Mouse (Mus musculus): ENCODE measurements around the gene Il10. TPM values are rescaled to one million over a fixed set of nuclear protein-coding genes. Genes with fewer than 3 reads are reported as not detected.

The Il10 gene
- polyA plus RNA-seq (2015; fragmentation: Nextera tagmentation; extraction: Ambion mirVana): not detected in 2 replicates

DNA sequence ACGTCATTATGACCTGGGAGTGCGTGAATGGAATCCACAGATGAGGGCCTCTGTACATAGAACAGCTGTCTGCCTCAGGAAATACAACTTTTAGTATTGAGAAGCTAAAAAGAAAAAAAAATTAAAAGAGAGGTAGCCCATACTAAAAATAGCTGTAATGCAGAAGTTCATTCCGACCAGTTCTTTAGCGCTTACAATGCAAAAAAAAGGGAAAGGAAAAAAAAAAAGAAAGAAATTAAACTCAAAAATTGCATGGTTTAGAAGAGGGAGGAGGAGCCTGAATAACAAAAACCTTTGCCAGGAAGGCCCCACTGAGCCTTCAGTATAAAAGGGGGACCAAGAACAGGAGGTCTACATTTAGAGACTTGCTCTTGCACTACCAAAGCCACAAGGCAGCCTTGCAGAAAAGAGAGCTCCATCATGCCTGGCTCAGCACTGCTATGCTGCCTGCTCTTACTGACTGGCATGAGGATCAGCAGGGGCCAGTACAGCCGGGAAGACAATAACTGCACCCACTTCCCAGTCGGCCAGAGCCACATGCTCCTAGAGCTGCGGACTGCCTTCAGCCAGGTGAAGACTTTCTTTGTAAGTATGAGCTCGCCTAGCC, at the start of gene Il10:
Gene Il10 (plus strand): TSS at position 354 of the 607 bp plus-strand sequence.

Other genes starting within 250 kb of the Il10 start
- not detected in 2 replicates for gene Fcamr, start 218.9 kb upstream of the Il10 start, polyA plus RNA-seq (2015; fragmentation: Nextera tagmentation; extraction: Ambion mirVana)
- gene Pigr, start 193.2 kb upstream of the Il10 start, polyA plus RNA-seq (2015; fragmentation: Nextera tagmentation; extraction: Ambion mirVana): 0.04 TPM in 1 of 2 replicates, not detected in the other
- gene Fcmr, start 154.2 kb upstream of the Il10 start, polyA plus RNA-seq (2015; fragmentation: Nextera tagmentation; extraction: Ambion mirVana): 3.4 and 3.6 TPM in 2 replicates
- gene Il24, start 132.4 kb upstream of the Il10 start, polyA plus RNA-seq (2015; fragmentation: Nextera tagmentation; extraction: Ambion mirVana): not detected in 2 replicates
- gene Il20, start 108.4 kb upstream of the Il10 start, polyA plus RNA-seq (2015; fragmentation: Nextera tagmentation; extraction: Ambion mirVana): not detected in 2 replicates
- not detected in 2 replicates for gene Il19, start 79.7 kb upstream of the Il10 start, polyA plus RNA-seq (2015; fragmentation: Nextera tagmentation; extraction: Ambion mirVana)
- 22.0 and 29.0 TPM in 2 replicates for gene Mapkapk2, start 78.0 kb downstream of the Il10 start, polyA plus RNA-seq (2015; fragmentation: Nextera tagmentation; extraction: Ambion mirVana)
- gene Dyrk3, start 118.5 kb downstream of the Il10 start, polyA plus RNA-seq (2015; fragmentation: Nextera tagmentation; extraction: Ambion mirVana): 16.6 and 19.5 TPM in 2 replicates
- gene Eif2d, start 133.3 kb downstream of the Il10 start, polyA plus RNA-seq (2015; fragmentation: Nextera tagmentation; extraction: Ambion mirVana): 28.3 and 28.7 TPM in 2 replicates
- 17.9 and 24.4 TPM in 2 replicates for gene Rassf5, start 225.4 kb downstream of the Il10 start, polyA plus RNA-seq (2015; fragmentation: Nextera tagmentation; extraction: Ambion mirVana)

Data from spleen, postnatal 0 days (tissue).